Mouse (Mus musculus): ENCODE measurements around the gene Cntn4. TPM values are rescaled to one million over a fixed set of nuclear protein-coding genes. Genes with fewer than 3 reads are reported as not detected.

The Cntn4 gene
- total RNA-seq, 2 experiments from 2014 or later: not detected

DNA sequence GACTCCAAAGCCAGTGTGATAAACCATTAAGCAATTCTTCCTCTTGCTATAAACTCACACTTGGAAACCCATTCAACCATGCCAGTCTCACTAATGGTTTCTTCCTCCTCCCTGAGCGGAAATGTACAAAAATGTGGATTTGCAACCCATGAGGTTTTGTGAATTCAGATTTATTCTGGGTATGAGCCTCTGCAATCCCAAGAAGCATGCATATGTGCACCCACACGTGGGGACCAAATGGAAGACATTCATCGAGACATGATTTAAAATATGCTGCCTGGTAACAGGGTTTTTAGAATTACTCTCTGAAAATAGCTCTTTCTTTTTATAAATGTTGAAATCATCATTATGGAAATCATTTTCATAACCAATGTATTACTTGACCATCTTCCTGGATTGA, 754.0 kb downstream of the Cntn4 start:
- ATAC-seq (replicated peaks; ENCODE audit: low FRiP score, low TSS enrichment, poor library complexity, severe bottlenecking): no peak

DNA sequence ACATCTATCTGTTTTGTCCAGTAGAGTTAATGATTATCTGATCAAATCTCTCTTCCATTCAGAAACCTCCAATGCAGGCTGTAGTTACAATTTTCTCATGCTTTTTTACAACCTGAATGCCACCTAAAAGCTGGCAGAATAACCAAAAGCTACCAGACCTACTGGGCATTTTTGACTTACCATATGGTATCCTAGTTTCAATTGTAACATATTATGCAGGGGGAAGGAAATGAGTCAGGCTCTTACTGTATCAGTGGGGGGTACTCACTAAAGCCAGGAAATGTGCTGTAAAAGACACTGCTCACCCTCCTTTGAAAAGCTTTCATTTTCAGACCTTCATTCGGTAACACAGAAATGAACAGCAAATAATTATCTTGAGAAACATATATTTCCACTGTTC, 763.3 kb downstream of the Cntn4 start:
- ATAC-seq (replicated peaks; ENCODE audit: low FRiP score, low TSS enrichment, poor library complexity, severe bottlenecking): no peak

DNA sequence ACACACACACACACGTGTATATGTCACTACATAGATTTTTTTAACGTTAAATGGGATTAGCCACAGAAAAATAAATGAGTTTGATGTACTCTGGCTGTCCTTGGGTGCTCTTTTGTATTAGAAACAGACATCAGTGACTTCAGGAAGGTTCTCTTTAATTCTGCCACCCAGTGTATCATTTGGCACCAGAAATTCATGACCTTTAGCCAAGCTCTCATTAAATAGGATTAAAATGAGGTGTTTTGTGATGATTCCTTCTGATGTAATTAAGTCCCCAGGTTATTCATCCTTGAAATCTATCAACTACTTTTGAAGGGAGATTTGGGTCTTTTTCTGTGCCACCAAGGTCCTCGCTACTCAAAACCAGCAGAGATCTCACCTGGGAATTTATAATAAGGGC, 763.8 kb downstream of the Cntn4 start:
- no peak for ATAC-seq (replicated peaks; ENCODE audit: low FRiP score, low TSS enrichment, poor library complexity, severe bottlenecking)

DNA sequence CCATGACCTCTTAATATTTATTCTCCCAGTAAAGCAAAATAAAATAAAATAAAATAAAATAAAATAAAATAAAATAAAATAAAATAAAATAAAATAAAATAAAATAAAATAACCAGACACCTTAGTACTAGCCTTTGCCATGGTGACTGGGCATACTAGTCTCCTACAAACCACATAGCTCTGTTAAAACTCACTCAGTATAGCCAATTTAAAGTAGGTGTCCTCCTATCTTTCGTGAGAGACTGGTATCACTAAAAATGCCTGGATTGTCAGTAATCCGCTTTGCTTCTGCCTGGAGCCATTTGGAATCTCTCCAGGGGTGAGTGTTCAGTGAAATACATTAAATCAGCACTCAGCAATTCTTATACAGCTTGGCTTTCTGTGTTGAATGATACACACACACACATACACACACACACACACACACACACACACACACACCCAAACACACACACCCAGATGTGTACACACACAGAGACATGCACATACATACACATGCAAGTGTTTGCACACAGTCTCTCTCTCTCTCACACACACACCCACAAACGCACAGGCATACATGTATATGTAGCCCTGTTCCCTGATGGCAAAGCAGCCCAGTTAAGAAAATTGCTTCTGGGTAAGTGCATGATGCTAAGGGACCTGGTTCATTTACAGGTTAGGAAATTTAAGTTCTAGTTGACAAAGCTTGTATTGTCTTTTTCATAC, 776.8 kb downstream of the Cntn4 start:
- ATAC-seq (replicated peaks; ENCODE audit: low FRiP score, low TSS enrichment, poor library complexity, severe bottlenecking): no peak

DNA sequence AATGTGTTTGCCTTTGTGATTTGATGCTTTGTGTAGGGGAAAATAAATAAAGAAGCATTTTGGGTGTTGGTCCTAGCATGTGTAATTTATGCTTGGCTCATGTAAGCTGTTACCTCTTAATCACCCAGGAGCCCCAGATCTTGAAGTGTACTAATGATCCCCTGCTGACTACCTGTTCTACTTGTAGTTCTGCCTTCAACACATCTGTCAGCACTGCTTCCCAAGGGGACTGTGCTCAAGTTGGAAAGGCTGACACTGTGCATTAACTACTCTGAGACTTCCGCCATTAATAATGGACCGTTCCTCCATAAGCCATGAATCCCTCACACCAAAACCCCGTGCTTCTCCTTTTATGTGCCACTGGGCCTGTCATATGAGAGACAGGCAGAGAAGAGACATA, 778.2 kb downstream of the Cntn4 start:
- no peak for ATAC-seq (replicated peaks; ENCODE audit: low FRiP score, low TSS enrichment, poor library complexity, severe bottlenecking)

DNA sequence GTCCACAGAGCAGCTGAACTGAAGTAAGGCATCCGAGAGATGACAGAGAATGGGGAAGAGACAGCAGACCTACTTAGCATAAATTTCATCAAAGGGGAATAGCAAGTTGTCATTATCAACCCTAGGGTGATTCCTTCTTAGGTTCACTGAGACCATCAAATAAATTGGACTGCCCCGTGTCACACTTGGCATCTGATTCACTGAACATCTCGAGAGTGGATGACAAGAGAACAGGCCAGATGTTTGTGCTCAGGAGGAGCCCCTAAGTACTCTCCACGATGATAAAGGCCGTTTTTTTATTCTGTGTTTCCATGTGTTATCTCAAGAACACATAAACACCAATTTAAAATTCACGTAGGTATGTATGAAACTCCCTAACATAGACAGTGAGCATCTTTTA, 780.7 kb downstream of the Cntn4 start:
- ATAC-seq (replicated peaks; ENCODE audit: low FRiP score, low TSS enrichment, poor library complexity, severe bottlenecking): no peak

DNA sequence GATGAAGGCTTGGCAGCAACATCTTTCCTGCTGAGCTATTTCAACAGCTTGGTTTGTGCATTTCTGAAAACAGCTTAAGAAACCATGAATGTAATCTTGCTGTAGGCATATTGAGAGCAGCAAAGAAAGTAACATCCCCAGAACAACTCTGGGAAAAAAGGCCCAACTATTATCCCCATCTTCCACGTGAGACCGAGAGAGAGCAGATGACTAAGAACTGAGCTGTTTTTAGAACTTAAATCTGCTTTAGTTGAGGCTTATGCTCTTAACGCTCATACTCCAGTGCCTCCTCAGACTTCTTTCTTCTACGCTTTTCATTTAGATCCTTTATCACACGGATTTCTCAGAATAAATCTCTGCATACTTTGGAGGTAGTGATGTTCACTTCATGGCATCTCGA, 784.9 kb downstream of the Cntn4 start:
- ATAC-seq (replicated peaks; ENCODE audit: low FRiP score, low TSS enrichment, poor library complexity, severe bottlenecking): no peak

DNA sequence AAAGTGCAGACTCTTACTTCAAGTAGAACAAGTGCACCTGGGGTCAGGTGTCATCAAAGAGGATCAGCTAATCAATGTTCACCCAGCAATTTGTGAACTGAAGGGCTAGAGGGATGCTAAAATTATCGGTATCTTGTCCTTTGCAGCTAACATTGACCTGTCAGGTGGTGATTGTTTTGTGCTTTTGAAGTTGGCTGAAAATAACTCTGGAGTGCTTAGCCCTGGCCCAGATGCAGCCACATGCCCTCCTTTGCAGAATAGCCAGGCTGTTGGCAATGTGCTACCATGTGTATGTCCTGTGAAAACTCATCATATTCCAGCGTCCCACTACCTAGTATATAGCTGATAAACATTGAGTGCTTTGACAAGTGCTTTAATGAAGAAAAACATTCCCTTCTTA, 786.4 kb downstream of the Cntn4 start:
- ATAC-seq (replicated peaks; ENCODE audit: low FRiP score, low TSS enrichment, poor library complexity, severe bottlenecking): no peak

DNA sequence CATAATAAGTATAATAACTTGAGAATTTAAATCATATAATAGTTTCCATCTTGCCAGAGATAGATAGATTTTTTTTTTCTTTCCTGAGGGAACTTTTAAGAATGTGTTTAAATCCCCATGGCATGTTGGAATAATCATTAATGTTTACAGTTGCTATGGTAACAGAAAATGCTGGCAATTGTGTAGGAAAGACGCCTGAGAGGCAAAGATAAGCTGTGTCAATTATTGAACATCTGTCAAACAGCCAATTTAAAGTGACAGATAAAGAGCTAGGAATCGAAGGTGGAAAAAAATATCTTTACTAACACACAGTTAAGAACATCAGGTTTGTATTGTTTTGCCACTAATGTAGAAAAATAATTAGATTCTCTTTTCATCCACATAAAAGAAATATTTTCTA, 788.3 kb downstream of the Cntn4 start:
- no peak for ATAC-seq (replicated peaks; ENCODE audit: low FRiP score, low TSS enrichment, poor library complexity, severe bottlenecking)

DNA sequence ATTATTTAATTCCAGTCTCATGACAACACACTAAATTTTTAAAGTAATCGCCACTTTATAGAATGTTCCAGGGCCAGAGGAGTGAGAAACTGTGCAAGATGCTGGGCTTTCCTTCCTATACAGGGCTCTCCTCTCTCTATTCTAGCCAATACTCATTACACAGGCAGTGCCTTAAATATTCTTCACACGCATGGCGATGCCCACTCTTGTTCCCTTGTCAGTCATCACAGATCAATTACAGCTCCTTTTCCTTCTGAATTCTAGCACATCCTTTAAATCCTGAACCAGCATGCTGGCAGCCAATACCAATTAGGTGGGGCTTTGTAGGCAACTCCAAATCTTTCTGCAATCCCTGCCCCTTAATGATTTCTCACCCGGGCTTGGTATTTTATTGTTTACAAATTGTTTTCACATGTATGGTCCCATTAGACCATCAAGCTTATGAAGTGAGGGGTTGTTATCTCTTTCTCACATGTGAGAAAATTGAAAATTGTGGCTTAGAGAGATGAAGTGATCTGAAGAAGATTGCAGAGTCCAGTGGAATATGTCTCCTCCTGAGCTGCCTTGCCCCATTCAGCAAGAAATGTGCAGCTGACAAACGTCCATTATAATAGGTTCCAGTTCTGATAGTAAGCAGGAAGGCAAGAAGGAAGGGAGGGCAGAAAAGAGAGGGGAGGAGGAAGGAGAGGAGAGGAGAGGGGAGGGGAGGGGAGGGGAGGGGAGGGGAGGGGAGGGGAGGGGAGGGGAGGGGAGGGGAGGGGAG, 789.0 kb downstream of the Cntn4 start:
- no peak for ATAC-seq (replicated peaks; ENCODE audit: low FRiP score, low TSS enrichment, poor library complexity, severe bottlenecking)

DNA sequence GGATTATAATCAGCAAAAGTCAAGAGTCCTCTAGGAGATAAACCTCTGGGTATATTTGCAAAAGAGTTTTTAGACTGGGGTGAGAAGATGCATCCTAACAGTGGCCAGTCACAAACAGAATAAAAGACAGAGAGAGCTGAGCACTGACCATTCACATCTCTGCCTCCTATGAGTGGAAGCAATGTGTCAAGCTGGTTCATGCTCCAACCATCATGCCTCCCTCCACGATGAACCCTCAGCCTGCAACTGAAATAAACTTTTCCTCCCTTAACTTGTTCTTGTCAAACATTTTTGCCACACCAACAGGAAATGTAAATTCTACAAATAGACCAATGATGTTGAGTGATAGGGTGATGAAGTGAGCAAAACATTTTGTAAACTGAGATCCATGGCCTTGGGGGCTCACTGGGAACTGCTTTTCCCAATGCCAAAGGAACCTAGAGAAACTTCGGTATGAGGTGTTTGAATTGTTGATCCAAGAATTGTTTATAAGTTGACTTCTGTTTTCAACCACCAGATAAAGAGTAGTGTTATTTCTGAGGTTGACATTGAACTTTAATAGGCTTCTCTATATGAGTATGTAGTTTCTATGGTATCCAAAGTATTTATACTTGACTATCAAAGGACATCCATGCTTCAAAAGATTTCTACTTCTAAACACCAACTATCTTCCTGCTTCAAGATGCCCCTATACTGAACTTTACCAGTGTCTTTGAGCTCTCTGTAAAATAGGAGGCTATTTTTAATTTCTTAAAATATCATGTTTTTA, 794.6 kb downstream of the Cntn4 start:
- no peak for ATAC-seq (replicated peaks; ENCODE audit: low FRiP score, low TSS enrichment, poor library complexity, severe bottlenecking)

DNA sequence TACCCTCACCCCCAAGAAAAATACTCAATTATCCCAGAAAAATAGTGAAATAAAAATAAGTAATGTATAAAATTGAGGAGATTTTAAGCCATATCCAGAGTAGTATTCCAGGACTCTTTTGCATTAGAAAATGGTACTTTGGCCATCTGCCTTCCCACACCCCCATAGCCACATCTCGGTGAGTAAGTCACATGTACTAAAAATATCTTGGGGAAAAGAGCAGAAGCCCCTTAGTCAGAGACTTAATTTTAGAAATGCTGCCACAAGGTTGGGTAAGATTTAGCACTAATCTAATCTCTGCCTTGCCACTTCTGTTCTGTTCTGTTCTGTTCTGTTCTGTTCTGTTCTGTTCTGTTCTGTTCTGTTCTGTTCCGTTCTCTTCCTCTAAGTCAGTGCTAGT, 796.4 kb downstream of the Cntn4 start:
- no peak for ATAC-seq (replicated peaks; ENCODE audit: low FRiP score, low TSS enrichment, poor library complexity, severe bottlenecking)

DNA sequence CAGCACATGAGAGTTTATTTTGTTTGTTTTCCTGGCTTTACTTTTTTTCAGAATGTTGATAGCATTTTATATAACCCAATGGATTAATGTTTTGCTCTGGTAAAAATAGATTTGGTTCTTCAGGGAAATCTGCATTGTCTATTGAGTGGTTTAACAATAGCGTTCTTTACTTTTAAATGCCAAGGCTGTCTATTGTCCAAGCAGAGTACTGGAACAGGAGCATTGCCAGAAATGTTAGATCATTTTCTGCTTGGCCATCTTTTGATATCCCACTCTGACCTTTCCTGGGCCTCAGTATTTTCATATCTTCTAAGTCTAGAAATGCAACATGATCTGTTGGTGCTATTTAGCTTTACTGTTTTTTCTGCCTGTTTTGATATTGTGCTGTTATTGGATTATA, 804.1 kb downstream of the Cntn4 start:
- ATAC-seq (replicated peaks; ENCODE audit: low FRiP score, low TSS enrichment, poor library complexity, severe bottlenecking): no peak

DNA sequence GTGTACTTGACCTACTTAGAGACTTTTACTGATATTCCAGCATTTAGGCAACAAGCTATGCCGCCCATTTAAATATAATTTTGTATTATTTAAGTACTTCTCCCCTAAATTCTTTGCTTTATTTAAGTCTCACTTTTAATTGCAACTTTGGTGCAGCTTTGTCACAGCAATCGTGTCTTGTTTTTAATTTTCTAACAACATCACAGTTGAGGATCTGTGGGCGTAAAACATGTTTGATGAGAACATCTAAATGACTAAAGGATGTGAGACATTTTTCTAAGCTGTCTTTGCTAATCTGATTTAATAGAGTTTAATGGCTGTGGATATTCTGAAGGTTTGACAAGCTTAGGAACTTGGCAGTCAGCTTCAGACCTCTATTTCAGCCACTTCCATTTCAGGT, 818.8 kb downstream of the Cntn4 start:
- ATAC-seq (replicated peaks; ENCODE audit: low FRiP score, low TSS enrichment, poor library complexity, severe bottlenecking): no peak

DNA sequence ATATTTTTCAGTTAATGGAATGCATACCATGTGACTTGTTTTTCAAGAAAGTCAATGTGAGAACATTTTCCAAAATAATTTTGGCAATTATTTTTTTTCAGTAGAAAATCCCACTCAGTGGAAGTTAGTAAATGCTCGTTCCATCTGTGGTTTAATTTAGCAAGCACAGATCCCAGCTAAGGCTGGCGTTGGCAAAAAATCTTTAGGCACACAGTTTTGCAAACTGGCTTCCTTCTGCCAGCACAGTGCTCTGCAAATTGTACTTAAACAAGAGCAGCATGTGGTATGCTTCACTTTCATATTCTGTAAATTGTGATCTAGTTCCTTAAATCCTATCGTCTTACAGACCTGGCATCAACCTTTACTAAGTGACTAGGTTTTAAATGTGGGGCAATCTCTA, 821.7 kb downstream of the Cntn4 start:
- ATAC-seq (replicated peaks; ENCODE audit: low FRiP score, low TSS enrichment, poor library complexity, severe bottlenecking): no peak

DNA sequence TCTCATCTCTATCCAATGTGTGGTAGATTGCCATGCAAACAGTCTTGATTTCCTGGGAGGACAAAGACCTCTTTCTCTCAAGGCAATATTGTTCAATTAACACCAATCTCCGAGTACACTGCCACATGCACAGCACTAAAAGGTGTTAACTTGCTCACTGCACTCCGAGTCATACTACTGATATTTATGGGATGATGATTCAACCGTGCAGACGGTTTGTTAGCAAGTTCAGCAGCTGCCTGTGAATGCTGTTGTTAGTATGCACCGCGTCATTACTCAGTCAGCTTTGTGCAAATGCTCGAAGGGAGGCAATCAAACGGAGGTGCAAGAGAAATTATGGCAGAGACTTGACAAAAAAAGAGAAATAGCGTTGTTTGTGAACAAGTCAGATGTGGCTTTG, 826.5 kb downstream of the Cntn4 start:
- no peak for ATAC-seq (replicated peaks; ENCODE audit: low FRiP score, low TSS enrichment, poor library complexity, severe bottlenecking)

DNA sequence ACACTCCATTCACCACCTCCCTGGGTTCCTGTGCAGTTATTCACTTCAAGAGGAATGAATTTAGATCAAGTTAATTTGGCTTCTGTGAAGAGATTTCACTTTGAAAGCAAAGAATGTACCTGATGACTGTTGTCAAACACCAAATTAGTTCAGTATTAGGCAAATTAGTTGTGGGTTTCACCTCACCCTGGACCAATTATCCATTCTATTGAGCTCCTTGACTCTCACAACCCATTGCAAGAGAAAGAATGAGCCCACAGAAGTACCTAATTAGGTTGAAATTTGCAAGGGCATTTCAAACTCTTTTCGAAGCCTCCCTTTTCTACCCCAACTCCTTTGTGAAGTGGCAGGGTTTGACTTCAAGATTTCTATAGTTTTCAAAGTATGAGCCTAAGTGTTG, 842.9 kb downstream of the Cntn4 start:
- no peak for ATAC-seq (replicated peaks; ENCODE audit: low FRiP score, low TSS enrichment, poor library complexity, severe bottlenecking)

DNA sequence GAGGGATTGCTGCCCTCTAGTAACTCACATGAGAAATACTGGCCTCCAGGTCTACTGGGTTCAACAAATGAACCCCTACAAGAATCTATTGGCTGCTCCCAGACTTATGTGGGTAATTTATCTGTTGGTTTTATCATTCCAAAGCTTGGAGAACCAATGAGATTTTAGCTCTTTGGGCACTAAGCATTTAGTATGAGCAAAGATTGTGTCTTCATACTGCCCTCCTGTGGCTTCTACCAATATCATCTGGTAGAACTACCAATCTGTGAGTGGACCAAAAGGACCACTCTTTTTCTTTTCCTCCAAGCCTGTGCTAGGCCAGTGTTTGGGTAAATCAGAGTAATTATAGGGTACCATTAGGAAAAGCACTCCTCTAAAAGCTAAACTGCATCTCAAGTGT, 866.0 kb downstream of the Cntn4 start:
- ATAC-seq (replicated peaks; ENCODE audit: low FRiP score, low TSS enrichment, poor library complexity, severe bottlenecking): no peak

DNA sequence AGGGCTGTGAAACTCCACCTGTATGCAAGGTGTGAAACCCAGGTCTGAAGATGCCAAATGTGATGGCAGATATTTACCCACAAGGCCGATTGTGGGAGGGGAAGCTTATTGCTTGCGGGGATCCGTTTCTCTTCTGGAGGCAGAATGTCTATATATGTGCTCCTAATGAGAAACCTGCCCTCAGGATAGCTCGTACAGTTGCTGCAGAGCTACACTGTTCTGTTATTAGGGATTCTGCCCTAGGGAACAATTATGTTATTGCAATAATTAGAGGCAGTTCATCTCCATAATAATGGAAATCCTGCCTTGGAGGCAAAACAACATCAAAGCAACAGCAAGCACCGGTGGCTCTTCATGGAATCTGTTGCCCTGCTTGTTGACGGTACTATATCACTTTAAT, 884.2 kb downstream of the Cntn4 start:
- ATAC-seq (replicated peaks; ENCODE audit: low FRiP score, low TSS enrichment, poor library complexity, severe bottlenecking): no peak

DNA sequence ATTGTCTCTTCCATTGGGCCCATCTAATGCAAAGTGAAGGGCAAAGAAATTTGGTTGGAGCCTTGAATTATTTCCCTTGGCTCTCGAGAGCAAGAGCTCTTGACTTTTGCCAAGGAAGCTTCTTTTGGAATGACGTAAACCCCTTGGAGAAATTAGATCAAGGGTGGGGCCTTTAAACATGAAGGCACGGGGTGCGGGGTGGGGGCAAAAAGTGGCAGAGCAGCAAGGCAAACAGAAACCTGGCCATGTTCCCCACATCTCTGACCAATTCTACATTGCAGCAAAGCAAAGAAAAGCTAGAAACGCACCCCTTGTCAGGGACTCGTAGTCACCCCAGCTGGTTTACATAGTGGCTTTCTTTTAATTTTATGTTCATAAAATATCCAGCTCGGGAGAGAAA, 887.9 kb downstream of the Cntn4 start:
- ATAC-seq (replicated peaks; ENCODE audit: low FRiP score, low TSS enrichment, poor library complexity, severe bottlenecking): no peak

Measured in megakaryocyte-erythroid progenitor cell, adult 5-6 weeks (primary cell).